Mouse (Mus musculus): ENCODE results near the gene Cd82. TPM values are rescaled to one million over a fixed set of nuclear protein-coding genes. Genes with fewer than 3 reads are reported as not detected.

The Cd82 gene
- polyA plus RNA-seq, 1 experiment from 2014 or later: 14.3 TPM

- H3K4me3 ChIP-seq (ENCODE audit: low read depth, low read length): no peak overlapping the region
- peaks cover 9% of the 10 kb centered on the region; the same call in 1 of the 2 replicates for H3K27me3 ChIP-seq (ENCODE audit: control insufficient read depth, insufficient read depth, low read length)
- no peak overlapping the region for H3K9ac ChIP-seq (ENCODE audit: low read depth, low read length)
- H3K4me2 ChIP-seq: no peak overlapping the region
- H3K9me3 ChIP-seq (replicated peaks; ENCODE audit: control insufficient read depth, low read length): no peaks in the 10 kb centered on the region
- no peaks in the 10 kb centered on the region for H3K36me3 ChIP-seq (ENCODE audit: control insufficient read depth, insufficient read depth, low read length)
- WGBS (ENCODE audit: insufficient replicate concordance): 69% methylated on average over 12 of the region's 12 CpGs
- no peak overlapping the region for H3K27ac ChIP-seq (ENCODE audit: low read depth, low read length)
- 0 out of 2 replicates have a peak, but pooled peaks cover 2% of the 10 kb centered on the region for H3K4me1 ChIP-seq (ENCODE audit: control insufficient read depth, insufficient read depth, low read length)
- ATAC-seq (replicated peaks; ENCODE audit: insufficient number of reproducible peaks, low FRiP score, low TSS enrichment): no peak
Measured at GRCm38 (mm10) chr2:93419971-93420370, 43.0 kb downstream of the Cd82 start.

GRCm38 (mm10) chr2:93418396-93418795 is 44.5 kb downstream of the Cd82 start:
- Histone ChIP-seq H3K4me3 (ENCODE audit: low read depth, low read length) (no peak overlapping the region), H3K4me2 (no peak overlapping the region), H3K27me3 (ENCODE audit: control insufficient read depth, insufficient read depth, low read length) (peaks cover 9% of the 10 kb centered on the region; the same call in 1 of the 2 replicates), H3K9ac (ENCODE audit: low read depth, low read length) (no peak overlapping the region), H3K36me3 (ENCODE audit: control insufficient read depth, insufficient read depth, low read length) (no peaks in the 10 kb centered on the region), H3K4me1 (ENCODE audit: control insufficient read depth, insufficient read depth, low read length) (0 out of 2 replicates have a peak, but pooled peaks cover 2% of the 10 kb centered on the region), H3K27ac (ENCODE audit: low read depth, low read length) (no peak overlapping the region), H3K9me3 (replicated peaks; ENCODE audit: control insufficient read depth, low read length) (no peaks in the 10 kb centered on the region)
- no peak for ATAC-seq (replicated peaks; ENCODE audit: insufficient number of reproducible peaks, low FRiP score, low TSS enrichment)
- WGBS (ENCODE audit: insufficient replicate concordance): 7% methylated on average over 8 of the region's 8 CpGs

GRCm38 (mm10) chr2:93416874-93417709 is 45.8 kb downstream of the Cd82 start:
- Histone ChIP-seq H3K9me3 (replicated peaks; ENCODE audit: control insufficient read depth, low read length) (no peaks in the 10 kb centered on the region), H3K9ac (ENCODE audit: low read depth, low read length) (no peak overlapping the region), H3K4me1 (ENCODE audit: control insufficient read depth, insufficient read depth, low read length) (0 out of 2 replicates have a peak, but pooled peaks cover 2% of the 10 kb centered on the region), H3K36me3 (ENCODE audit: control insufficient read depth, insufficient read depth, low read length) (no peaks in the 10 kb centered on the region), H3K4me3 (ENCODE audit: low read depth, low read length) (no peak overlapping the region), H3K4me2 (no peak overlapping the region), H3K27ac (ENCODE audit: low read depth, low read length) (no peak overlapping the region), H3K27me3 (ENCODE audit: control insufficient read depth, insufficient read depth, low read length) (peaks cover 5% of the 10 kb centered on the region; the same call in 1 of the 2 replicates)
- ATAC-seq (replicated peaks; ENCODE audit: insufficient number of reproducible peaks, low FRiP score, low TSS enrichment): no peak
- 73% methylated on average over 12 of the region's 12 CpGs for WGBS (ENCODE audit: insufficient replicate concordance)

- 39% methylated on average over 5 of the region's 5 CpGs for WGBS (ENCODE audit: insufficient replicate concordance)
- H3K4me3 ChIP-seq (ENCODE audit: low read depth, low read length): no peak overlapping the region
- no peak for ATAC-seq (replicated peaks; ENCODE audit: insufficient number of reproducible peaks, low FRiP score, low TSS enrichment)
Measured at GRCm38 (mm10) chr2:93415281-93415680, 47.7 kb downstream of the Cd82 start.

GRCm38 (mm10) chr2:93414163-93414562 is 48.8 kb downstream of the Cd82 start:
- Histone ChIP-seq H3K9me3 (replicated peaks; ENCODE audit: control insufficient read depth, low read length) (no peaks in the 10 kb centered on the region), H3K4me3 (ENCODE audit: low read depth, low read length) (no peak overlapping the region), H3K36me3 (ENCODE audit: control insufficient read depth, insufficient read depth, low read length) (no peaks in the 10 kb centered on the region), H3K4me2 (no peak overlapping the region), H3K4me1 (ENCODE audit: control insufficient read depth, insufficient read depth, low read length) (0 out of 2 replicates have a peak, but pooled peaks cover 2% of the 10 kb centered on the region), H3K27ac (ENCODE audit: low read depth, low read length) (no peak overlapping the region), H3K27me3 (ENCODE audit: control insufficient read depth, insufficient read depth, low read length) (no peaks in the 10 kb centered on the region; the same call in 1 of the 2 replicates), H3K9ac (ENCODE audit: low read depth, low read length) (no peak overlapping the region)
- no peak for ATAC-seq (replicated peaks; ENCODE audit: insufficient number of reproducible peaks, low FRiP score, low TSS enrichment)
- 72% methylated on average over 9 of the region's 9 CpGs for WGBS (ENCODE audit: insufficient replicate concordance)

More at GRCm38 (mm10) chr2:93415281-93415680, 47.7 kb downstream of the Cd82 start:
- Histone ChIP-seq H3K36me3 (ENCODE audit: control insufficient read depth, insufficient read depth, low read length) (no peaks in the 10 kb centered on the region), H3K4me1 (ENCODE audit: control insufficient read depth, insufficient read depth, low read length) (0 out of 2 replicates have a peak, but pooled peaks cover 2% of the 10 kb centered on the region), H3K9me3 (replicated peaks; ENCODE audit: control insufficient read depth, low read length) (no peaks in the 10 kb centered on the region), H3K27me3 (ENCODE audit: control insufficient read depth, insufficient read depth, low read length) (peaks cover 4% of the 10 kb centered on the region; the same call in 1 of the 2 replicates), H3K9ac (ENCODE audit: low read depth, low read length) (no peak overlapping the region), H3K27ac (ENCODE audit: low read depth, low read length) (no peak overlapping the region), H3K4me2 (no peak overlapping the region)

- Histone ChIP-seq H3K4me2 (no peak overlapping the region), H3K4me1 (ENCODE audit: control insufficient read depth, insufficient read depth, low read length) (0 out of 2 replicates have a peak, but pooled peaks cover 2% of the 10 kb centered on the region), H3K9me3 (replicated peaks; ENCODE audit: control insufficient read depth, low read length) (no peaks in the 10 kb centered on the region), H3K36me3 (ENCODE audit: control insufficient read depth, insufficient read depth, low read length) (no peaks in the 10 kb centered on the region), H3K27ac (ENCODE audit: low read depth, low read length) (no peak overlapping the region), H3K27me3 (ENCODE audit: control insufficient read depth, insufficient read depth, low read length) (peaks cover 2% of the 10 kb centered on the region; the same call in 1 of the 2 replicates), H3K4me3 (ENCODE audit: low read depth, low read length) (no peak overlapping the region), H3K9ac (ENCODE audit: low read depth, low read length) (no peak overlapping the region)
- no peak for ATAC-seq (replicated peaks; ENCODE audit: insufficient number of reproducible peaks, low FRiP score, low TSS enrichment)
- WGBS (ENCODE audit: insufficient replicate concordance): 52% methylated on average over 7 of the region's 7 CpGs
Measured at GRCm38 (mm10) chr2:93413367-93414014, 49.4 kb downstream of the Cd82 start.

GRCm38 (mm10) chr2:93412101-93412500 is 50.8 kb downstream of the Cd82 start:
- H3K27me3 ChIP-seq (ENCODE audit: control insufficient read depth, insufficient read depth, low read length): peaks cover 2% of the 10 kb centered on the region; the same call in 1 of the 2 replicates
- no peak for ATAC-seq (replicated peaks; ENCODE audit: insufficient number of reproducible peaks, low FRiP score, low TSS enrichment)
- no peak overlapping the region for H3K4me2 ChIP-seq
- no peaks in the 10 kb centered on the region for H3K4me1 ChIP-seq (ENCODE audit: control insufficient read depth, insufficient read depth, low read length)
- no peak overlapping the region for H3K27ac ChIP-seq (ENCODE audit: low read depth, low read length)
- 56% methylated on average over 4 of the region's 4 CpGs for WGBS (ENCODE audit: insufficient replicate concordance)
- no peak overlapping the region for H3K4me3 ChIP-seq (ENCODE audit: low read depth, low read length)
- H3K36me3 ChIP-seq (ENCODE audit: control insufficient read depth, insufficient read depth, low read length): no peaks in the 10 kb centered on the region
- H3K9me3 ChIP-seq (replicated peaks; ENCODE audit: control insufficient read depth, low read length): no peaks in the 10 kb centered on the region
- no peak overlapping the region for H3K9ac ChIP-seq (ENCODE audit: low read depth, low read length)

GRCm38 (mm10) chr2:93410899-93411570 is 51.9 kb downstream of the Cd82 start:
- H3K4me1 ChIP-seq (ENCODE audit: control insufficient read depth, insufficient read depth, low read length): no peaks in the 10 kb centered on the region
- peaks cover 2% of the 10 kb centered on the region; the same call in 1 of the 2 replicates for H3K27me3 ChIP-seq (ENCODE audit: control insufficient read depth, insufficient read depth, low read length)
- WGBS (ENCODE audit: insufficient replicate concordance): 45% methylated on average over 12 of the region's 12 CpGs
- no peak overlapping the region for H3K4me3 ChIP-seq (ENCODE audit: low read depth, low read length)
- H3K9me3 ChIP-seq (replicated peaks; ENCODE audit: control insufficient read depth, low read length): no peaks in the 10 kb centered on the region
- H3K4me2 ChIP-seq: no peak overlapping the region
- no peak overlapping the region for H3K27ac ChIP-seq (ENCODE audit: low read depth, low read length)
- ATAC-seq (replicated peaks; ENCODE audit: insufficient number of reproducible peaks, low FRiP score, low TSS enrichment): no peak
- no peaks in the 10 kb centered on the region for H3K36me3 ChIP-seq (ENCODE audit: control insufficient read depth, insufficient read depth, low read length)
- no peak overlapping the region for H3K9ac ChIP-seq (ENCODE audit: low read depth, low read length)
